Mouse (Mus musculus) retina, postnatal 7 days (tissue): ENCODE results near the gene Myt1l.
A peak's percentile ranks its signal among the peaks of the same experiment; 100 is the strongest.

Experiments
- DNase-seq: peaks from one replicate; pipeline ENCODE4 v3.0.0-alpha.2; 2012; ENCODE audit warnings: low read depth, low spot score

Myt1l gene

GRCm38 (mm10) chr12:29712795-29713721 is 184.9 kb downstream of the Myt1l start:
- DNase-seq, result no peak

GRCm38 (mm10) chr12:29723722-29724338 is 195.6 kb downstream of the Myt1l start:
- peak; percentile 21 for DNase-seq

DNA sequence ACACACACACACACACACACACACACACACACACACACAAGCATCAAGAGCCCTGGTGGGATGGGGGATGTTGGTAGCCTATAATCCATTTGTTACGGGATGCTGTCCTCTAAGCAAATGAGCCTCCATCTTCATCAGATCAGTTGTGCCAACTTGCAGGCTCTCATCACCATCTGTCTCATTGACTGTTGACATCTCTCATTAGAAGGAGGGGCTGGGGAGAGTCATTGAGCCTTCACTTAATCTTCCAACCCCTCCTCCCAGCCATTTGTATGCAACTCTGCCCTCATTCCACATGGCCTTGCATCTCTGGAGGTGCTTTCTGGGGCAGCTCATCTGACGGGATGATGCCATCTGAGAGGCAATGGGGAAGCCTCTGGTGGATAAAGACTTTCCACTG is 200.1 kb downstream of the Myt1l start:
- DNase-seq, result no peak

GRCm38 (mm10) chr12:29740346-29741025 is 212.3 kb downstream of the Myt1l start:
- no peak for DNase-seq

GRCm38 (mm10) chr12:29741181-29741580 is 213.0 kb downstream of the Myt1l start:
- DNase-seq, result no peak

GRCm38 (mm10) chr12:29750604-29751128 is 222.5 kb downstream of the Myt1l start:
- no peak for DNase-seq

DNA sequence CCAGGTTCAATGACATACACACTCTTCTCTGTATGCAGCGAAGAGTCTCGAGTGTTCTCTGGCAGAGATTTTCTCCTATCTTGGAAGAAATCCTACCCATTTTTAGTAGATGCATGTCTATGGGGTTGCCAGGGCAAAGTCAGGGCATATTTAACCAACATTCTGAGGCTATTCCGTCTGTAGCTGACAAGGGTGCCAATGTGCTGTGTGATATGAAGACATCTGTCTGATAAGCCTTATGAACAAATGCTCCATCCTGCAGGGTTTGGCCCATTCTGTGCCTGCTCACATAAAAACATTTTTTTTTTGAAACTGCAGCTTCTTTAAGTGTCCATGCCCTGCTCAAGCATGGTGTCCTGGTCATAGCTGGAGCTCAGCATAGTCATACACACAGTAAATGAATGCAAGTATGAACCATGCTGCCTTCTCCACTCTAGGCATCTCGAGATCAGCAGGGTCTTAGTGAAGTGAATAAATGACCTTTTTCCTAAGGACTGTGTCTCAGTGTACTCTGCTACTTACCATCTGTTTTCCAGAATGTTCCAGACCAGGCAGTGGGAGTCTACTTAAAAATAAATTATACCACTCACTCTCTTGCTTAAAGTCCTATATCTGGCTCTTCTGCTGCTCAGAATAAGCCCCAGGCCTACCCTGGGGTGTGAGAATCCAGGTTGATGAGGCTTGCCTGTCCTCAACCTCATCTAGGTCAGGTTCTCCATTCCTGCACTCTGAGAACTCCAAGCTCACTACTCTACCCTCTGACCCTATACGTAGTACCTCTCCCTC is 227.1 kb downstream of the Myt1l start:
- DNase-seq, result no peak

GRCm38 (mm10) chr12:29755872-29756265 is 227.7 kb downstream of the Myt1l start:
- DNase-seq, result no peak

GRCm38 (mm10) chr12:29760611-29761010 is 232.4 kb downstream of the Myt1l start:
- no peak for DNase-seq

- no peak for DNase-seq
Observed at GRCm38 (mm10) chr12:29766158-29766557, 238.0 kb downstream of the Myt1l start.

- no peak for DNase-seq
Observed at GRCm38 (mm10) chr12:29771791-29772190, 243.6 kb downstream of the Myt1l start.

DNA sequence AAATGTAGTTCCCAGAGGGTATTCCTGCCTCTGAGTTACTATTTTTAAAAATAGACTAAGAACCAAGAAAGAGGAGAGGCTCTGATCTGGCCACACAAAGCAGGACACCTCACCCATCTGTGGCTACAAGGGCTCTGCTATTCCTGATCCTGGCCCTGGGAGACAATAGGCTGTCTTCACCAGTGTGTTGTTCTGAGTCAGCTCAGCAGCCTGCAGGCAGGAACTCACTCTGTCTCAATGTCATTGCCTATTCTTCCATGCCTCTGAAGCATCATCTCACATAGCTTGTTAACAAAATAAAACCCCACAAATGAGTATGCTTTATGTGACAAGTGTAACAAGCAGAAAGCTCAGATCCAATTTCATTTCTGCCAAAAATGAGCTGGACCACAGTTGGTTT is 244.2 kb downstream of the Myt1l start:
- no peak for DNase-seq

DNA sequence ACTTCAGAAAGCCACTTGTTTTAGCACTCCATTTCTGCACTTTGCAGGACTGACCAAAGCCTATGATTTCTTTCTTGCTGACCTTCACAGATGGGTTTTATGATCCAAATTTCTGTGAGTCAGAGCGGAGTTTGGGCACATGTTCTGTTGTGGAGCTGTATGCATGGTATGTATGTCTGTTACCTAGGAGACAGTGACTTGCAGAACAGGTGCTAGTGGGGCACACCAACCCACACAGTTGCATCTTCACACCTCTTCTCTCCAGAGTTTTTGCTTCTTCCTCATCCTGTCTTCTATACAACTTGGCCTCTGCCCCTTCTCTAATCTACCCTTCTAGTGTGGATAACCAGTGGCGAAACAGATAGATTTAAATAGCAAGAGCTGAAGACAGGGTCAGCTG is 250.7 kb downstream of the Myt1l start:
- DNase-seq, result no peak

GRCm38 (mm10) chr12:29789319-29790050 is 261.3 kb downstream of the Myt1l start:
- peak; percentile 58 for DNase-seq

DNA sequence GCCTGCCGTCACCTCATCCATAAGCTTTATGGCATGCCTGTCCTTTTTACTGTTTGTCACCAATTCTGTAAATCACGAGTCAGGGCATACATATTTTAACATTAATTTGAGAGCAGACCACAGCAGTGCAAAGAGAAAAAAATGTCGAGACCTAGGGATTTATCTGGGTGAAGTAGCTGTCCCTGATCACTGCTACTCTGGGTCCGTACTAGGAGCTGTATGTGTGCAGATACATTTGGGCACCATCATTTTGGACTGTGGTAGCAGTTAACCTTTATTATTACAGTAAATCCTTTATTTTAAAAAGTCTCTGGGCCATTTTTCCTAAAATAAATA is 261.8 kb downstream of the Myt1l start:
- DNase-seq, result no peak

DNA sequence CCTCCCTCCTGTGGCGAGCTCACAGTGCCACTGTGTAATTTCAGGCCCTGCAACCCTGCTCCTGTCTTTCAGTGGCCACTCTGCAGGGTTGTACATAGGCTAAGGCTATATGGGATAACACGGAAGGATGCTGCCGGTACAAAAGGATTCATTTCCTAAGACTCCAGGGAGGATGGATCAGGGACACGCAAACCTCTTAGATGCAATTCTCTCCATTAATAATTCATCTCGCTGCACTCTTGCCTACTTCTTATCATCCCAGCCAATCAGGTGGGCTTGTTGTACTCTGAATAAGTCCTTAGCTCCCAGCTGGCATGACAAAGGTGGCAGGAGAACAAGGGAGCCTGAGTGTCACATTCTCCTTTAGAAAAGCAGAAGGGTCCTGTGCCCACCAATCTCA is 264.8 kb downstream of the Myt1l start:
- DNase-seq, result no peak

DNA sequence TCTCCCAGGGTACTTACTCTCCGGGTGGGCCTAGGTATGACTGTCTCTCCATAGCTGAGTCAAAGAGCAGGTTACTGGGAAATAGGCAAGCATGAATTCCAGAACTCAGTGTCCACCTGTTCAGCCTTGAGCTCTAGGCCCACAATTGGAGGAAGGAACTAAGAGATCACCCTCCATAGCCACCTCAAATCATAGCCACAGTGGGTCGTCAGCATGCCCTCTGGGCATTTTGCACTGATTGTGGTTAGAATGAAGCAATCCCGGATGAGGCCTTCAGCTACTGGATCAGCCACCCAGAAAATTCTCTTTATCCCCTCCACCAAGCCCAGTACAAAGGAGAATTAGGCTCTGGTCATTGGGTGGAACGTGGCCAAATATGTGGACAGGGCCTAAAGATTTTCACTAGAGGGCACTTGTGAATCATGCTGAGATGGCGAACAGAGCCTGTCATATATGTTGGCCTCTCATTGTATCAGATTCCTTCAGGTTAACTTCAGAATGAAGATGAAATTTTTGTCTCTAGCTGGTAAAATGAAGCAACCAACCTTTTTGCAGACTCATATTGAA is 267.0 kb downstream of the Myt1l start:
- DNase-seq, result peak; percentile 41

DNA sequence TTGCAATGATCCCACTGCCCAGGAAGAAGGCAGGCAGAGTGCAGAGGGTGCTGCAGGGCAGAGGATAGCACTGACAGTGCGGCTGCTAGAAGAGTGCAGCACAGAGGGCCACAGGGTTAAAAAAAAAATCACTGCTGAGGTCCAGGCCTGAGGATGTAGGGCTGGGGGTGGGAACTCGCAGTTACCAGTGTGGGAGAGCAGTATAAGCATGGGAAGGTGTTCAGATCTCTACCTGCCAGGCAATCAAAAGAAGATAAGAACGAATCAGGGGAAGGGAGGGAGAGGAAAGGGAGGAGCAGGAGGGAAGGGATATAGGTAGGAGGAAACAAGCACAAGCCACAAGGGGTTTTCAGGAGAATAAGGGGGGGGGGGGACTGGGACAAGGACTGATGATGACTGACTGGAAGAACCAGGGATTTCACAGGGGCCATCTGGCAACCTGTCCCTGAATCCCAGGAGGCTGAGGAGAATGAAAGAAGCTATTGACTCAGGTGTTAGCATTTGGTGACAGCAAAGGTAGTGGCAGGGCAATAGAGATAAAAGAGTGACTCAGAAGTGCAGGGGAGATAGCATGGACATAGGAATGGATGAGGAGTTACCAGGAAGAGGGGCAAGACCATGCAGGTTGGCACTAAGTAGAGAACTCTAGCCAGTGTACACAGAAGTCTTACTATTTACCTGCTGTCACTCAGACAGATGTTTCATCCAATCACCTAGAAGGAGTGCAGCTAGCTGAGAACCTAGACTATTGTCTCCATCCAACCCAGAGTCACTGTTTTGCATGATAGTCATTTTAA is 270.6 kb downstream of the Myt1l start:
- DNase-seq, result no peak

GRCm38 (mm10) chr12:29806415-29806814 is 278.2 kb downstream of the Myt1l start:
- DNase-seq, result no peak
